Mouse (Mus musculus) lung, postnatal 4 days (tissue): ENCODE measurements around the gene Twnk.

Source experiments
- DNase-seq, 2 experiments: peaks; one replicate each; pipeline ENCODE4 v3.0.0; 2021

The Twnk gene

DNA sequence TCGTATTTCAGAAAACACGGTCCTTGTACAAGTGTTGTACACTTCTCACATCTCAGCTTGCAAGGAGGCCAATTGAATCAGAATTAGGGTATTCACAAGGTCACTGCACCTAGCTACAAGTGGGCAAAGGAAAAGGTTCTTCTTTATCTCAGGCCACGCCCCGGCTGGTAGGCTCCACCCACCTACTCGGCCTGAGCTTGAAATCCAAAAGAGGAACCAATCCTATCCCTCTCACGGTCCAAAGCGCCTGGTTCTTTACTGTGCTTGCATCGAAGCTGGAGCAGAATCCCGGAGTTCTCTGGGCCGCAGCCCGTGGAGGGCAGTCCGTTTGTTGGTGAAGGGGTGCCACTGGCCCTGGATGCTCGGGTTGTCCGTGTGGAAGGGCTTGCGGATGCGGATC is at the start of gene Twnk:
Gene Twnk, plus strand, starts transcription at position 220 of the 400 bp plus-strand sequence.
- DNase-seq = peak; percentile 70 to 81

DNA sequence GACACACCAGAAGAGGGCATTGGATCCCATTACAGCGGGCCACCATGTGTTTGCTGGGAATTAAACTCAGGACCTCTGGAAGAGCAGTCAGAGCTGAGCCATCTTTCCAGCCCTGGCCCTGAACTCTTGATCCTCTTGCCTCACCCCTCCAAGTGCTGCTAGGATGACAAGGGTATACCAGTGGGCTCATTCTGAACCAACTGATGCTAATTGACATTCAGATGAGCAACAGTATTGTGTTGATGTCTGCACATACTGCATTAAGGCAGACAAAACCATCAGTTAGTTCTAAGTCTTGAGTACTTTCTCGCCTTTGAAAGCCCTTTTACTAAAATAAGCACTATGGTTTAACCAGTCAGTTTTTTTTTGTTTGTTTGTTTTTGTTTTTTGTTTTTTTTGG is 45.8 kb upstream of the Twnk start:
- DNase-seq = no peak

DNA sequence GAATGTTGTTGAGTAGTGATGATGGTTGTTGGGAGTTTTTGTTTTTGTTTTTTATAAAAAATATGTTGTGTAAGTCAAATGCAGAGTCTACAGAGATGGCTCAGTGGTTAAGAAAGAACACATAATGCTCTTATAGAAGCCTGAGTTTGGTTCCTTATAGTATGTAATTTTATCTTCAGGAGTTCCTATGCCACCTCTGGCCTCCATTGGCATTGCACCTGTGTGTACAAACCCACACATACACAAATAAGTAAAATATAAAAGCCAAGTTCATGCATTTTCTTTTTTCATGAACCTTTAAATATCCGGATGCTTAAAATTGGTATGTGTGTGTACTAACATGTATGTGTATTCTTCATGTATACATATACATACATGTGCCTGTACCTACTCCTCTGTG is 39.5 kb upstream of the Twnk start:
- no peak for DNase-seq

DNA sequence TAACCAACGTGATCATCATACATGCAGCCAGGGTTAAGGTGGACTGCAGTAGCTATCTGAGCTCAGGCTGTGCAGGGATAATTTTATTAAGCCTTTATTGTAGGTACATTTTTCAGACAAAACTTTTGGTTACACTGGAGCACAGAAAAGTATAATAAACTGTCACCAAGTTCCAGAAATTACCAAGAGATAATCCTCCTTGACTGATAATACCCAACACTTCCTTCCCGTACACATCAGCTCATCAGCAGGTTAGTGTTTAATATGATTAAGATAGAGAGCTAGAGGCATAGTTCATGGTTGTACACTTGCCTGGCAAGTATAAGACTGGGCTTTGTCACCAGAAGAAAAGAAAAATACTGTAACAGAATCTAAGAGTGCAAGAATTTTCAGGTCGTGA is 37.1 kb upstream of the Twnk start:
- DNase-seq = no peak

DNA sequence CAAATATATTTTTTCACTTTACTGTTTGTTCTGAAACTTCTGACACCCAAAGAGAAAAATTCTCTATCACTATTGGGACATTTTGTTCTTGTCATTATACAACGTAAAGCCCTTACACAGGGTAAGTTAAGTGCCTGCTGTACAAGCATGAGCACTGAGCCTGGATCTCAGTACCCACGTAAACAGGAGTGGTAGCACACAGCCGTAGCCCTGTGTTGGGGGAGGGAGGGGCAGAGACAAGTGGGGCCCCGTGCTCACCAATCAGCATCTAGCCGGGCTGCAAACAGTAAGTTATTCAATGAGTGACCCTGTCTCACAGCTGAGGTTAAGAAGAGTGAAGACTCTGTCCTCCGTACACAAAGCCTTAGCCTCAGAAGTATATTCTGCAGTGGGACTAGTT is 28.8 kb upstream of the Twnk start:
- no peak for DNase-seq

DNA sequence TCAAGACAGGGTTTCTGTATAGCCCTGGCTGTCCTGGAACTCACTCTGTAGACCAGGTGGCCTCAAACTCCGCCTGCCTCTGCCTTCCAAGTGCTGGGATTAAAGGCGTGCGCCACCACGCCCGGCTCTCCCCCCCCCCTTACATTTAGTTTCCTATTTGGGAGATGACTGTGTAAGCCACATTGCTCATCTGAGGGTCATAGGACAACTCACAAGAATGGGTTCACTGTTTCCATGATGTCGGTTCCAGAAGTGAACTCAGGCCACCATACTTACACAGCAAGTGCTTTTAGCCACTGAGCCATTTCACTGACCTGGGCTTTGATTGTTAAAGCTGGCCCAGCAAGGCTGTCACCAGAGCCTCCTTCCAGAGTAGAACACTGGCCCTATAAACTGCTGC is 28.3 kb upstream of the Twnk start:
- DNase-seq = no peak

DNA sequence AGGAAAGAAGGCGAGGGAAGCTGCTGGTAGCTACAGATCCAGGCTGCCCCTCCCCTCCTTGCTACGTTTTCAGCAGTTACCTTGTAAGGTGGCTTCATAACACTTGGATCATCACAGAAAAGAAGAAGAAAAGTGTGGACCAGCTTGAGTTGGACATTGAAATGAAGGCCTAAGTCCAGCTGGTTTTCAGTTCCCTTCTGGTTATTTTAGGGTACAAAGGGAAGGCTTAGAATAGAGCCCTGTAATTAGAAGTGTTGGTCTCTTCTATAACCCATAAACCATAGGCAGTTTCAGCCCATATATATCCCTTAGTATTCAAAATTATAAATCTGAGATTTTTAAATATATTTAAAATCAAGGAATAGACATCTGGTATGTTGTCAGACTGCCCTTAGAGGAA is 24.7 kb upstream of the Twnk start:
- no peak for DNase-seq

DNA sequence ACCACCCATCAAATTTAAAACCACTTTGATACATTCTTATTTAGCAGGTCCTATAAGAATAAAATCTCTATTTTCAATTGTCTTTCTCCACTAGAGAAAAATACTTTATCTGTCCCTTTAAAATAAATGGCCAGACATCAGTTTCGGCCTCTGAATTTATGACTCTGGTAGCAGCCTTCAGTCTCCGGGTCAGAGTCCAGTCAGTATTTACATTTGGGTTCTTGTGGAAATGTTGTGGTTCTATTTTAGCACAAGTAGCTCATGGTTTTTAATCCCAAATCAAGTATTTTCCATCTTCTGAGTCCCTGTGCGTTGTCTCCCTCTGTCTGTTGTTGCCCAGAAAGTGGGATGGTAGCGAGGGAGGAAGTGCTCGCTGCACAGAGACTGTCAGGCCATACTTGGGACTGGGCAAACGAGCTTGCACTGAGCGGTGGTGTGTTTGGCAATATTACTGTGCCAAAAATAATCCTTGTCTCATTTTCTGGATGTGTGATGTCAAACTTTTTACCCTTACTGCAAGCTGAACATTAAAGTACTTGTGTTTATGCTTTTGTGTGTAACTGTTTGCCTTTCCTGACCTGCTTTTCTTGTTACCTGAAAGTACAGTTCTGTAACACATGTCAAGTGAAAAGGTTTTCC is 22.9 kb upstream of the Twnk start:
- DNase-seq = no peak

DNA sequence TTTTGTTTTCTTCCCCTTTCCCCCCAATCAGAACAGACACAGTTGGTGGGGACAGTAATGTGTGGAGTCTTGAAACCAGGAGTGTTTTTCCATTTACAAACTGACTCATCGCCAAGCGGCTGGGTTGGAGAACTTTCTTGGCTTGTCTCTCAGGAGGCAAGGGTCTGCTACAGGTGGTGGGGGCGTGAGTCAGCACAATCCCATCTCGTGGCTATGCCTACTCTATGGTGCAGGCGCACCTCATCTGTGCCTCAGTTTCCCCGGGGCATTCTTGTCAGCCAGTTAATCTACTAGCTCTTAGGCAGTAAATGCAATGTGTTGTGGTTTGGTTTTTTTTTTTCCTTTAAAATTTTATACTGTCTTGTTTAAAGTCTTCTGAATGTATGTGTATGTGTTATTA is 22.1 kb upstream of the Twnk start:
- no peak for DNase-seq

DNA sequence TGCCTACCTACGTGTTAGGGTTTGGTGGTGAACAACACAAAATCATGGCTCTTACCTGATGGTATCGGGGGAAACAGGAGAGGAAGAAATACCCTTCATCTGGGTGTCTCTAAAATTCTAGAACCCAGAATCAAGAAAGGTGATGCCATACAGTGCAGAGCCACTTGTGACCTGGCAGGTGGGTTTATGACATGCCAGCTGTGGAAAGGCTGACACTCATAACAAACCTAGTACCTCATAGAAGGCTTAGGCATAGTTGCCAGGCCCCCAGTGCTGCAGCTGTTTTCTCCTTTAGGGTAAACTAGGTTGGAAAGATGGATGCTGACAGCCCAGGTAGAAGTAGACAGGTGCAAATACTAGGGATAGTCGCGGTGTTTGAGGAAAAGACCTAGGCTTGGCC is 21.0 kb upstream of the Twnk start:
- no peak for DNase-seq

DNA sequence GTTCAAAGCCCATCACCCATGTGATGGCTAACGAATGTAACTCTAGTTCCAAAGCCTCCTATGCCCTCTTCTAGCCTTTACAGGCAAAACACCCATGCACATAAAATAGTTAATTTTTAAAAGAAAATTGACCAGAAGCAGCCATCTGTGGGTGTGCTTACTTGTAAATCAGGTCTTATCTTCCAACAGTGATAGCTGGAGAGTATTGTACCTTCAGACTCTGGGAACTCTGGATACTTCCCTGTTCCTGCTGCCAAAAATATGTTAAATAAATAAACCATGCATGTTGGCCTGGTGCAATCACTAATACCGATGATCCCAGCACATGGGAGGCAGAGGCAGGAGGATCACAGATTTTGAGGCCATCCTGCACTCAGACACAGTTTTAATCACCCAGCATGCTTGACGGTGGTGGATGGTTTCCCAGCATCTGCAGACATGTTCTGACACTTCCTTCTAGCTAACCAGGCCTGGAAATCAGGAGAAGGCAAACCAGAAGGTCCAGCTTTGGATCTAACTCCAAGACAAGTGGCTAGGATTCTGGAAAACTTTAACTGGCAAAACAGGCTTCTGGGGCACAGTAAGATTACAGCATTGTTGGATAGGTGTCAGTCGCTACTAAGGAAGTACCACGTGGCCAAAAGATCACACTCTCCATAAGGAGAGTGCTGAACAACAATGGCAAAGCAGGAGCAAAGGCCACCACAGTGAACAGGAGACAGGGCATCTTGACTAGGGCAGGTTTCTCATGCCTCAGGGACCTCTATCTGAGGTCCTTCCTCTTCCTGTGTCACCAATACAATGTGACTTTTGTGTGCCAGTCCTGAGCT is 20.1 kb upstream of the Twnk start:
- DNase-seq = no peak

DNA sequence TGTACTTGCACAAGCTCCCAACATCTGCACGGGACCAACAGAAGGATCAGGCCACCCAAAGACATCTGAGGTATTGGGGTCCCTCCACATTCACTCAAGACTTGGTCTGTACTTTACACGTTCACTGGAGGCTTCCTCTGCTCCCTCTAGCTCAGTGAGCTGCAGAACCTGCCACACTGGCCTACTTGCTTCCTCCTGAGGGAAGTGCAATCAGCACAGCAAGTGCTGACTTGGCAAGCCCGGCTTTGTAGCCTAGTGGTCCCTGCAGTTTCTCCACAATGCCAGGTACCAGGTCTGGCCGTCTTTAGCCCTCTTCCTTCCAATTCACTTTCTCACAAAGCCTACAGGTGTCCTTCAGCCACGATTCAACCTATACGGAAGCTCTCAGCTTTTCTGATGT is 18.5 kb upstream of the Twnk start:
- no peak for DNase-seq

DNA sequence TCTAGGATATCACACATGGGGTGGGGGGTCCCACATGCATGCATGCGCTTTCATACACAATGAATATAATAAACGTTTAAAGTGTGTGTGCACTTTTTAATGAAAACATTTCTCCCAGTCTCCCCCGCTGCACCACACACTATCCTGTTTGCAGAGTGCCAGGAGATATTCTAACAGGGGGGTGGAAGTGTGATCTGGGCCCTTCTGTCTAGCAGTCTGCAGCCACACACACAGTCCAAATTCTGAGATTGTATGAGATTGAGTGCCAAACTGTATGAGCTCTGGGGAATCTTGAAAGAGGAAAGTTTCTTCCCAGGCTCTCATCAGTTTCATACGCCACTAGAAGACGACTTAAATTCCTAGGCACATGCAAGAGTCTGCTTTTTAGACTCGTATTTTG is 17.6 kb upstream of the Twnk start:
- no peak for DNase-seq

DNA sequence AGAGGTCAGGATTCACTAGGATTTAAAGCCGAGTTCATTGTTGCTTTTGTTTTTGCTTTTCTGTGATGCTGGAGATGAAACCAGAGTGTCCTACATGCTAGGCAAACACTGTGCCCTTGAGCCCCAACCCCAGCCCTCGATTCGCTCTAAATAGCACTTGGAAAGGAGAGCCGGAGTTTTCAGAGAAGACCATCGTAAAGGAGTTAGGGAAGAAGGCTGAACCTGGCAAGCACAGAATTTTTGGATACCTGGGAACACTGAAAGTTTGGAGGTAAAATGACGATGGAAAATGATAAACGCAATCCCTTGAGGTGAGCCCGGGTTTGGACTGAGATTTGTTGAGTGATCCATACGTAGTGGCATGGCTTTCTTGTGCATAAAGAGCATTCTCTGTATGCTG is 17.1 kb upstream of the Twnk start:
- DNase-seq = no peak

DNA sequence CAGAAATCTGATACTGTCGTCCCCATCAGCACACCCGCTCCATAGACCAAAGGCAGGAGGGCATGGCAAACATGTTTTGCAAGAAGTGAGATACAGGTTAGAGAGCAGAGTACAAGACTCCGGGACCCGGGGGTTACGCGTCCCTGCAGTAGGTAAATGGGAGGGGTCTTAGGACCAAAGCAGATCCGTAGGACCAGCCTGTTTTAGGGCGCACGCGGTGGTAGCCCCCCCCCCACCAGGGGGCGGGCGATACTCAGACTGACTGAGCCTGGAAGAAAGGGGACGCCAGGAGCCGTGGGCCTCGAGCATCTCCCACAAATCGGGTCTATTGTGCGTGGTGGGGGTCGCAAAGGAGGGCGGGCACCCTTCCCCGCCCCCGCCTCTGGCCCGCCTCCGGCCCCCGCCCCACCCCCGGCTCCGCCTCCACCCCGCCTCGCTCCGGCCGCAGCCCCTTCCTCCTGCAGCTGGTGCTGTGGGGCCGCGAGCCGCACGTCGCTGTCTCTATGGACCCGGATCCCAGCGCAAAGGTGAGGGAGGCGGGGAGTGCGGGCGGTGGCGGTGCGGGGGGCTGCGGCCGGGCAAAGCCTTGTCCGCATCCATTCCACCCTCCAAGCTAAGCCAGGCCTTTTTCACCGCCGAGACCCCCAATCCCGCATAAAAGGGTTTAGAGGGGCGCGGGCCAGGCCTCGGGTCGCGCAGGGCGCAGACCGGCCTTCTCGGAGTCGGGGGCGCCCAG is 16.5 kb upstream of the Twnk start, which contains the start of gene Sema4g:
Gene Sema4g, plus strand, starts transcription at position 271 of the 736 bp plus-strand sequence.
- DNase-seq = peak in 1 of 2 experiments; percentile 46

DNA sequence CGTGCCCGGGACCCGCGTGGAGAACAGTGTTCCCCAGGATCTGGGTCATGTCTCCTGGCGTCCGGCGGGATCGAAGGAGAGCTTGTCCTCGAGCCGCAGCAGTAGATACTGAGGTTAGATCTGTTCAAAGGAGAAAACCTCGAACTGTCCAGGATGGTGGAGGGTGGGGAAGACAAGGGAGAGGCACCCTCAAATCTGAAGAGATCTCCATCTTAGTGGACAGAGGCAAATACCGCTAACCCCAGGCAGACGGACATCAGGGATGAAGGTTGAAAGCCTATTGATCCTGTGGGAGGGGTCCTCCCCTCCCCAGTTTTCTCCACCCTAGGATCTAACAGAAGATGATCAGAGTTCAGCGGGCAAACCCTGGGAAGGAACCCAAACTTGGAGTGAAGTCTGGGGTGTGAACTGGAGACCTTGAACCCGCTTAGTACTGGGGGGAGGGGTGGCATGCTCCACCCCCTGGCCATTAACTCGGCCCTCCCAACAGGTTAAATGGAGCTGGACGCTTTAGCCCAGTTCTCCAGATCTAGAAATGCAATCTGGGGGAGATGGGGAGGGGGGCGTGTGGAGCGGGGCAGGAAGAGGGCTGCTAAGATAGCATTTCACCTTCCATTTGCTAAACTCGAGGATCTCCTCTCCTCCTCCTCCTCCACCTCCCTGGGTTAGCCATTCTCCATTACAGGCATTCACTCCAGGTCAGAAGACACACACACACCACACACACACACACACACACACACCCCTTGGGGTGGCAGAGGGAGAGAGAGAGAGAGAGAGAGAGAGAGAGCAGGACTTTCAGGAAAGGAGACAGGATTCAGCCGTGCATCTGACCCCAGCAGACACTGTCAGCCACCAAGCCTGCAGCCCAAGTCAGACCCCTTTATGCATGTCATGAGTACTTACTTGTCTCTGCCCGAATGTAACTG is 15.6 kb upstream of the Twnk start:
- DNase-seq = no peak

DNA sequence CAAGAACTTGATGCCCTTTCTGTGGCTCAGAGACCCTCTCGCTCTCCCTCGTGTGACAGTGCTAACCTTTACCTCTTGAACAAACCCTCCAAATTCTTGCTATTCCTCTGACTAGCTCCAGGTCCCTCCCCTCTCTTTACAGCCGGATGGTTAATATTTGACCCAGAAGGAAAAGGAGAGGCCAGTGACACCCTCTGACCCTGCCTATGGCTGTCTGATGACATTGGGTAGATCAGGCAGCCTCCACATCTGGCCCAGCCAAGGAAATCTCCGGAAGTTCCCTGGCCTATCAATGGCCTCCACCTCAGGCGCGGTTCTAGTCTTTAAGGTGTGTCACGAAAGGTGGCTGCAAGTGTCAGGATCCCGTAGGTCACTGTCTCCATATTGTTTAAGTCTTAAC is 14.4 kb upstream of the Twnk start:
- no peak for DNase-seq

DNA sequence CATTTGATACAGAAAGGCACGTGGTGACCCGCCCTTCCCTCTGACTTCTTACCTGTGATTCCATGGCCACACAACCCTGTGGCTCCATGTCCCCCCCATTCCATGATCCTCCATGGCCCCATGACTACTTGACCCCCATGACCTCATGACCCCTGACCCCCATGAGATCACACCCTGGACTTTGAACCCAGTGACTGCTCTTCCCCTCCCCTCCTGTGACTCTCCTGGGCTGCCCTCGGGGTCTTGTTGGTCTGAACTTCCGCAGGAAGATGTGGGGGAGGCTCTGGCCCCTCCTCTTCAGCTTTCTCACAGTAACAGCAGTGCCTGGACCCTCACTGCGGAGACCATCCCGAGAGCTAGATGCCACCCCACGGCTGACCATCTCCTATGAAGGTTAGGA is 13.2 kb upstream of the Twnk start:
- no peak for DNase-seq

DNA sequence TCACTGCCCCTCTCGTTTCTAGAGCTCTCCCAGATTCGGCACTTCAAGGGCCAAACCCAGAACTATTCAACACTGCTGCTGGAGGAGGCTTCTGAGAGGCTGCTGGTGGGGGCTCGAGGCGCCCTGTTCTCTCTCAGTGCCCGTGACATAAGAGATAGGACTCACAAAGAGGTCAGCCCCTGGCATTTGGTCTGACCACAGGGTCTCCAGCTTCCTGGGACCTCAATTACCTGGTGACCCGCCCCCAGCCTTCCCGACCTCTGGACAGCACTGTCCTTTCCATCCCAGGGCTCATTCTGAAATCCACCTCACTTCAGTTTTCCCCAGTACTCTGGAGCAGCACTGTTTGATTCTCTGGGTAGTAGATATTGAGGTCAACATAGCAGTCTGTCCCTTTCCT is 12.8 kb upstream of the Twnk start:
- no peak for DNase-seq

DNA sequence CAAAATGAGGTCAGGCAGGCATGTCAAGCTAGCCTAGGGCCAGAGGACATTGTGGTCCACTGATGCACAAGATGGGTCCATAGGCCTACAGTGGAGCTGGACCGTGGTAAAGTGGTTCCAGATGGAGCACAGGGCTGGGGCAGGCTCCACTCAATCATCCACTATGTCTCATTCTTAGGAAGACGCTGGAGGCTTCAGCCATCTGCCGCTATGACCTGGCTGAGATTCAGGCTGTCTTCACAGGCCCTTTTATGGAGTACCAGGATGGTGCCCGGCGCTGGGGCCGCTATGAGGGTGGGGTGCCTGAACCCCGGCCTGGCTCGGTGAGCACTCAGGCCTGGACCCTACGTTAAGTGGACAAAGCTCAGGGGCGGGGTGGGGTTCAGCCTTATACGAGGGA is 7.7 kb upstream of the Twnk start:
- DNase-seq = no peak

DNA sequence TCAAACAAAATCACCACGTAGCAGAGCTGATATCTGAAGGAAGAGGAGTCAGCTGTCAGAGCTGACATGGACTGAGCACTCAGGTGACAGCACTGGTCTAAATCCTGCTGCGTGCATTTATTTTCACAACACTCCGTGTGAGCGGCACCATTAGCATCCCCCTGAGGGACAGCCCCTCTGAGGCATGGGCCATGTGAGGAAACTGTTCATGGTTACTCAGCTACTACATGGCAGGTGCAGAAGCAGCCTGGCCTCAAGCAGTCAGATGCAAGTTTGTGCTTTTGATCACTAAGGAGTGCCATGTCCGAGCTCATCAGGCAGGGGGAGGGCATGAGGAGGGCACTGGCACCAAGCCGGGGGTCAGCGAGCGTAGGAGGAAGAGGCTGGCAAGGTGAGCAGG is 5.8 kb upstream of the Twnk start:
- DNase-seq = no peak

DNA sequence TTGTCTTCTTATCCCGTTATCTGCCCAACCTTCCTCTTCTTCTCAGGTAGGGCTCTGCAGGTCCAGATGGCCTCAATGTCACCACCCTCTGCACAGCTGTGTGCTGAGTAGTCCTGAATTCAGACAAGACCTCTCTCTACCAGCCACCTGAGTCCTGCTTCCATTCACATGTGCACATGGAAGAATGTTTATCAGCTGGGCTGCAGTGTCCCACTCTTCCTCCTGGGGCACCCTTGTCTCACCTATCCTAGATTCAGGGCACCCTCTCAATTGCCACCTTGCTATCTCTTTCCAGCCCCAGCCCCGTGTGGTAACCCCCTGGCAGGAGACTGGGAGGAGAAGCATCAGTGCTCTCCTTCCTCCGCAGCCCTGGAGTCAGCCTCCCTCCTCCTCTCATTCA is 3.2 kb upstream of the Twnk start:
- no peak for DNase-seq
